Mouse (Mus musculus) megakaryocyte, embryonic 14.5 days (primary cell): Measurements from ENCODE around the gene Bin2.

Source experiments
- FLI1 ChIP-seq: IDR thresholded peaks from 2 replicates; pipeline ENCODE4 v1.6.1; 2012; ENCODE audit warnings: low read length, inconsistent platforms, mixed read lengths
- GATA1 ChIP-seq: IDR thresholded peaks from 3 replicates; pipeline ENCODE4 v1.6.1; 2012; ENCODE audit warnings: mixed read lengths, low read length, inconsistent platforms, borderline replicate concordance

GRCm38 (mm10) chr15:100613584-100613983 is 55.8 kb downstream of the Bin2 start:
- TF ChIP-seq GATA1 = no peak
- TF ChIP-seq FLI1 = no peak
